Mouse (Mus musculus) forebrain, embryonic 11.5 days (tissue): Measurements from ENCODE around the gene Vmn2r99. TPM values are rescaled to one million over a fixed set of nuclear protein-coding genes. Genes with fewer than 3 reads are reported as not detected.

Experiments used
- ATAC-seq: fragments of 200-750 bp; cut with Nextera tagmentation; replicated peaks from 2 replicates; pipeline ENCODE4 v1.8.0; 2017; ENCODE audit warnings: moderate TSS enrichment; ENCODE audit not compliant: low FRiP score
- DNase-seq: peaks from one replicate; pipeline ENCODE4 v3.0.0-alpha.2; 2017; ENCODE audit warnings: low spot score
- H3K27ac ChIP-seq: fragments of 300-500 bp; sonication (generic); 2 replicates; pipeline ENCODE4 v1.5.1; 2014; ENCODE audit warnings: low read depth, low read length
- H3K27me3 ChIP-seq: fragments of 300-500 bp; sonication (generic); 2 replicates; pipeline ENCODE4 v1.6.1; 2014; ENCODE audit warnings: mild to moderate bottlenecking, low read length, mixed read lengths; ENCODE audit not compliant: control insufficient read depth, insufficient read depth
- H3K36me3 ChIP-seq: fragments of 300-500 bp; sonication (generic); 2 replicates; pipeline ENCODE4 v1.6.1; 2014; ENCODE audit warnings: mild to moderate bottlenecking, low read length, moderate library complexity, mixed read lengths; ENCODE audit not compliant: control insufficient read depth, insufficient read depth
- H3K4me1 ChIP-seq: fragments of 300-500 bp; sonication (generic); replicated peaks from 2 replicates; pipeline ENCODE4 v1.6.1; 2014; ENCODE audit warnings: low read length, mixed read lengths; ENCODE audit not compliant: control insufficient read depth, insufficient read depth
- H3K4me2 ChIP-seq: fragments of 300-500 bp; sonication (generic); 2 replicates; pipeline ENCODE4 v1.6.1; 2014; ENCODE audit warnings: low read depth, mild to moderate bottlenecking, low read length, moderate library complexity, mixed read lengths; ENCODE audit not compliant: severe bottlenecking
- H3K4me3 ChIP-seq: fragments of 300-500 bp; sonication (generic); 2 replicates; pipeline ENCODE4 v1.5.1; 2014; ENCODE audit warnings: low read depth, low read length
- H3K9ac ChIP-seq: fragments of 300-500 bp; sonication (generic); 2 replicates; pipeline ENCODE4 v1.6.1; 2014; ENCODE audit warnings: low read length
- H3K9me3 ChIP-seq: fragments of 300-500 bp; sonication (generic); 2 replicates; pipeline ENCODE4 v1.6.1; 2016; ENCODE audit warnings: low read length, mixed read lengths; ENCODE audit not compliant: control insufficient read depth
- WGBS: fragments of 180-500 bp; shearing (Covaris S2); extraction: QIAGEN DNeasy Blood & Tissue Kit; methylation state at CpG from one replicate; pipeline ENCODE4 v1.1.7; 2014; 5-methylcytosine and 5-hydroxymethylcytosine counted together
- polyA plus RNA-seq: library from polyadenylated mRNA; unstranded; fragments of >200 nt; fragmentation: Nextera tagmentation; extraction: Ambion mirVana; gene quantifications from 2 replicates; pipeline ENCODE4 v1.2.1, GENCODE M21; 2014

The Vmn2r99 gene
- polyA plus RNA-seq = not detected in 2 replicates

GRCm38 (mm10) chr17:19361649-19362048, at the start of gene Vmn2r99:
Gene Vmn2r99 (plus strand): TSS chr17:19361949.
- Histone ChIP-seq H3K4me2 (no peak within 1 kb of the TSS), H3K36me3 (no peaks in the 10 kb centered on the region), H3K4me3 (no peak within 1 kb of the TSS), H3K9ac (no peak within 1 kb of the TSS), H3K27me3 (no peaks in the 10 kb centered on the region), H3K27ac (no peak within 1 kb of the TSS), H3K9me3 (no peaks in the 10 kb centered on the region), H3K4me1 (no peaks in the 10 kb centered on the region)
- no peak for DNase-seq
- no peak for ATAC-seq

GRCm38 (mm10) chr17:19437623-19438022, 75.9 kb downstream of the Vmn2r99 start:
- ATAC-seq = no peak
- Histone ChIP-seq H3K27me3 (no peaks in the 10 kb centered on the region), H3K27ac (no peak overlapping the region), H3K4me1 (no peaks in the 10 kb centered on the region), H3K9me3 (no peaks in the 10 kb centered on the region; the same call in 1 of the 2 replicates), H3K36me3 (no peaks in the 10 kb centered on the region), H3K4me3 (no peak overlapping the region), H3K9ac (no peak overlapping the region), H3K4me2 (no peak overlapping the region)
- DNase-seq = no peak
- 95% methylated on average over 3 of the region's 3 CpGs for WGBS

- no peak for DNase-seq
- WGBS = 94% methylated on average over 1 of the region's 1 CpGs
- no peaks in the 10 kb centered on the region; the same call in 1 of the 2 replicates for H3K9me3 ChIP-seq
- no peaks in the 10 kb centered on the region for H3K27me3 ChIP-seq
- H3K4me2 ChIP-seq = no peak overlapping the region
- no peak overlapping the region for H3K9ac ChIP-seq
- H3K27ac ChIP-seq = no peak overlapping the region
- no peak for ATAC-seq
- no peaks in the 10 kb centered on the region for H3K36me3 ChIP-seq
- no peak overlapping the region for H3K4me3 ChIP-seq
- H3K4me1 ChIP-seq = no peaks in the 10 kb centered on the region
Measured at GRCm38 (mm10) chr17:19444932-19445331, 83.2 kb downstream of the Vmn2r99 start.

Other genes with a start within 250 kb of the Vmn2r99 start
- gene Vmn2r100, start 142.8 kb downstream of the Vmn2r99 start, polyA plus RNA-seq = not detected in 2 replicates
- not detected in 2 replicates for gene Vmn2r101, start 215.3 kb downstream of the Vmn2r99 start, polyA plus RNA-seq